Mouse (Mus musculus) kidney, embryonic 15.5 days (tissue): ENCODE measurements around the gene Ddx5. TPM values are rescaled to one million over a fixed set of nuclear protein-coding genes. Genes with fewer than 3 reads are reported as not detected.
A peak's percentile ranks its signal among the peaks of the same experiment; 100 is the strongest.

Source experiments
- ATAC-seq: fragments of 200-750 bp; cut with Nextera tagmentation; replicated peaks from 2 replicates; pipeline ENCODE4 v1.8.0; 2017; ENCODE audit warnings: moderate TSS enrichment; ENCODE audit not compliant: low FRiP score
- H3K27ac ChIP-seq: fragments of 300-500 bp; sonication (generic); 2 replicates; pipeline ENCODE4 v1.5.1; 2015; ENCODE audit warnings: mild to moderate bottlenecking, inconsistent platforms
- H3K27me3 ChIP-seq: fragments of 300-500 bp; sonication (generic); 2 replicates; pipeline ENCODE4 v1.6.1; 2015; ENCODE audit warnings: inconsistent platforms
- H3K36me3 ChIP-seq: fragments of 300-500 bp; sonication (generic); 2 replicates; pipeline ENCODE4 v1.6.1; 2015; ENCODE audit warnings: inconsistent platforms
- H3K4me1 ChIP-seq: fragments of 300-500 bp; sonication (generic); 2 replicates; pipeline ENCODE4 v1.6.1; 2015; ENCODE audit warnings: inconsistent platforms
- H3K4me2 ChIP-seq: fragments of 300-500 bp; sonication (generic); 2 replicates; pipeline ENCODE4 v1.6.1; 2015; ENCODE audit warnings: moderate library complexity, mild to moderate bottlenecking, inconsistent platforms
- H3K4me3 ChIP-seq: fragments of 300-500 bp; sonication (generic); replicated peaks from 2 replicates; pipeline ENCODE4 v1.5.1; 2015; ENCODE audit warnings: mild to moderate bottlenecking, inconsistent platforms
- H3K9ac ChIP-seq: fragments of 300-500 bp; sonication (generic); 2 replicates; pipeline ENCODE4 v1.6.1; 2015; ENCODE audit warnings: mild to moderate bottlenecking, inconsistent platforms
- H3K9me3 ChIP-seq: fragments of 300-500 bp; sonication (generic); replicated peaks from 2 replicates; pipeline ENCODE4 v1.6.1; 2016; ENCODE audit warnings: inconsistent platforms
- WGBS: fragments of 180-500 bp; shearing (Covaris S2); methylation state at CpG from one replicate; pipeline ENCODE4 v1.1.7; 2015; ENCODE audit warnings: mixed read lengths; 5-methylcytosine and 5-hydroxymethylcytosine counted together
- polyA plus RNA-seq: library from polyadenylated mRNA; unstranded; fragments of >200 nt; fragmentation: Nextera tagmentation; extraction: Ambion mirVana; gene quantifications from 2 replicates; pipeline ENCODE4 v1.2.1, GENCODE M21; 2015

Gene Ddx5
- polyA plus RNA-seq = 344 and 366 TPM in 2 replicates

GRCm38 (mm10) chr11:106788775-106789459, at the start of gene Ddx5, which contains the start of gene Cep95:
Gene Ddx5, minus strand, starts transcription at chr11:106789185.
Gene Cep95, plus strand, starts transcription at chr11:106789252.
- peak within 1 kb of the TSS; percentile 87 for H3K4me3 ChIP-seq
- peak within 1 kb of the TSS; percentile 78 for H3K4me2 ChIP-seq
- H3K36me3 ChIP-seq = peaks cover 49% of the 10 kb centered on the region
- no peaks in the 10 kb centered on the region for H3K27me3 ChIP-seq
- no peaks in the 10 kb centered on the region for H3K9me3 ChIP-seq
- peak within 1 kb of the TSS; percentile 97 for H3K9ac ChIP-seq
- peak within 1 kb of the TSS; percentile 100 for H3K27ac ChIP-seq
- under 1% methylated on average over 58 of the region's 58 CpGs for WGBS
- ATAC-seq = peak; percentile 93
- peaks cover 23% of the 10 kb centered on the region for H3K4me1 ChIP-seq

GRCm38 (mm10) chr11:106828079-106828478, 39.1 kb upstream of the Ddx5 start:
- Histone ChIP-seq H3K27ac (no peak overlapping the region), H3K27me3 (no peaks in the 10 kb centered on the region), H3K9me3 (no peaks in the 10 kb centered on the region), H3K9ac (no peak overlapping the region), H3K4me3 (no peak overlapping the region), H3K4me2 (no peak overlapping the region), H3K36me3 (peaks cover 80% of the 10 kb centered on the region), H3K4me1 (no peaks in the 10 kb centered on the region)
- ATAC-seq = no peak
- 91% methylated on average over 7 of the region's 7 CpGs for WGBS

- H3K4me2 ChIP-seq = no peak overlapping the region
- peaks cover 85% of the 10 kb centered on the region for H3K36me3 ChIP-seq
- H3K9ac ChIP-seq = no peak overlapping the region
- H3K4me3 ChIP-seq = no peak overlapping the region
- no peak overlapping the region for H3K27ac ChIP-seq
- 93% methylated on average over 10 of the region's 10 CpGs for WGBS
- H3K9me3 ChIP-seq = no peaks in the 10 kb centered on the region
- H3K4me1 ChIP-seq = 0 out of 2 replicates have a peak, but pooled peaks cover 3% of the 10 kb centered on the region
- no peak for ATAC-seq
- no peaks in the 10 kb centered on the region for H3K27me3 ChIP-seq
Measured at GRCm38 (mm10) chr11:106824403-106824802, 35.4 kb upstream of the Ddx5 start.

GRCm38 (mm10) chr11:106823741-106824140, 34.8 kb upstream of the Ddx5 start:
- Histone ChIP-seq H3K4me2 (no peak overlapping the region), H3K9me3 (no peaks in the 10 kb centered on the region), H3K27ac (no peak overlapping the region), H3K4me1 (0 out of 2 replicates have a peak, but pooled peaks cover 3% of the 10 kb centered on the region), H3K9ac (no peak overlapping the region), H3K36me3 (peaks cover 87% of the 10 kb centered on the region), H3K4me3 (no peak overlapping the region), H3K27me3 (no peaks in the 10 kb centered on the region)
- 93% methylated on average over 8 of the region's 8 CpGs for WGBS
- ATAC-seq = no peak

- H3K36me3 ChIP-seq = peaks cover 86% of the 10 kb centered on the region
- no peaks in the 10 kb centered on the region for H3K27me3 ChIP-seq
- H3K9ac ChIP-seq = no peak overlapping the region
- H3K27ac ChIP-seq = no peak overlapping the region
- H3K9me3 ChIP-seq = no peaks in the 10 kb centered on the region
- 0 out of 2 replicates have a peak, but pooled peaks cover 6% of the 10 kb centered on the region for H3K4me1 ChIP-seq
- WGBS = 89% methylated on average over 5 of the region's 5 CpGs
- no peak overlapping the region for H3K4me3 ChIP-seq
- no peak for ATAC-seq
- H3K4me2 ChIP-seq = no peak overlapping the region
Measured at GRCm38 (mm10) chr11:106822911-106823310, 33.9 kb upstream of the Ddx5 start.

GRCm38 (mm10) chr11:106822491-106822890, 33.5 kb upstream of the Ddx5 start:
- H3K36me3 ChIP-seq = peaks cover 86% of the 10 kb centered on the region
- 93% methylated on average over 8 of the region's 8 CpGs for WGBS

GRCm38 (mm10) chr11:106821397-106821796, 32.4 kb upstream of the Ddx5 start:
- Histone ChIP-seq H3K4me3 (no peak overlapping the region), H3K9me3 (no peaks in the 10 kb centered on the region), H3K27ac (peak overlapping the region; percentile 48; the same call in 1 of the 2 replicates), H3K36me3 (peaks cover 87% of the 10 kb centered on the region), H3K9ac (no peak overlapping the region), H3K27me3 (no peaks in the 10 kb centered on the region), H3K4me2 (no peak overlapping the region), H3K4me1 (0 out of 2 replicates have a peak, but pooled peaks cover 6% of the 10 kb centered on the region)
- no peak for ATAC-seq
- WGBS = 78% methylated on average over 6 of the region's 6 CpGs

More at GRCm38 (mm10) chr11:106822491-106822890, 33.5 kb upstream of the Ddx5 start:
- H3K27me3 ChIP-seq = no peaks in the 10 kb centered on the region
- H3K27ac ChIP-seq = no peak overlapping the region
- no peaks in the 10 kb centered on the region for H3K9me3 ChIP-seq
- ATAC-seq = no peak
- H3K9ac ChIP-seq = no peak overlapping the region
- no peak overlapping the region for H3K4me2 ChIP-seq
- H3K4me3 ChIP-seq = no peak overlapping the region
- 0 out of 2 replicates have a peak, but pooled peaks cover 6% of the 10 kb centered on the region for H3K4me1 ChIP-seq

GRCm38 (mm10) chr11:106820972-106821371, 32.0 kb upstream of the Ddx5 start:
- H3K27ac ChIP-seq = peak overlapping the region; percentile 48; the same call in 1 of the 2 replicates
- no peak overlapping the region for H3K4me2 ChIP-seq
- H3K4me1 ChIP-seq = 0 out of 2 replicates have a peak, but pooled peaks cover 6% of the 10 kb centered on the region
- 45% methylated on average over 4 of the region's 4 CpGs for WGBS
- ATAC-seq = no peak
- H3K27me3 ChIP-seq = no peaks in the 10 kb centered on the region
- H3K36me3 ChIP-seq = peaks cover 86% of the 10 kb centered on the region
- H3K9ac ChIP-seq = no peak overlapping the region
- no peak overlapping the region for H3K4me3 ChIP-seq
- no peaks in the 10 kb centered on the region for H3K9me3 ChIP-seq

- Histone ChIP-seq H3K9ac (no peak overlapping the region), H3K4me1 (0 out of 2 replicates have a peak, but pooled peaks cover 6% of the 10 kb centered on the region), H3K36me3 (peaks cover 88% of the 10 kb centered on the region), H3K27me3 (no peaks in the 10 kb centered on the region), H3K4me2 (no peak overlapping the region), H3K4me3 (no peak overlapping the region), H3K27ac (no peak overlapping the region), H3K9me3 (no peaks in the 10 kb centered on the region)
- no peak for ATAC-seq
- WGBS = 68% methylated on average over 6 of the region's 6 CpGs
Measured at GRCm38 (mm10) chr11:106820252-106820651, 31.3 kb upstream of the Ddx5 start.

GRCm38 (mm10) chr11:106819595-106819994, 30.6 kb upstream of the Ddx5 start:
- Histone ChIP-seq H3K27me3 (no peaks in the 10 kb centered on the region), H3K27ac (no peak overlapping the region), H3K4me1 (0 out of 2 replicates have a peak, but pooled peaks cover 10% of the 10 kb centered on the region), H3K9ac (no peak overlapping the region), H3K9me3 (no peaks in the 10 kb centered on the region), H3K36me3 (peaks cover 90% of the 10 kb centered on the region), H3K4me2 (no peak overlapping the region), H3K4me3 (no peak overlapping the region)
- 86% methylated on average over 9 of the region's 9 CpGs for WGBS
- ATAC-seq = no peak

- WGBS = 46% methylated on average over 9 of the region's 9 CpGs
- H3K4me3 ChIP-seq = no peak overlapping the region
- H3K9me3 ChIP-seq = no peaks in the 10 kb centered on the region
- no peak overlapping the region for H3K9ac ChIP-seq
- ATAC-seq = no peak
- H3K36me3 ChIP-seq = peaks cover 92% of the 10 kb centered on the region
- H3K27me3 ChIP-seq = no peaks in the 10 kb centered on the region
- no peak overlapping the region for H3K4me2 ChIP-seq
- peak overlapping the region; percentile 25; the same call in 1 of the 2 replicates for H3K27ac ChIP-seq
- 0 out of 2 replicates have a peak, but pooled peaks cover 10% of the 10 kb centered on the region for H3K4me1 ChIP-seq
Measured at GRCm38 (mm10) chr11:106818341-106818740, 29.4 kb upstream of the Ddx5 start.

GRCm38 (mm10) chr11:106817808-106818207, 28.8 kb upstream of the Ddx5 start:
- ATAC-seq = no peak
- Histone ChIP-seq H3K27ac (no peak overlapping the region), H3K9me3 (no peaks in the 10 kb centered on the region), H3K4me2 (no peak overlapping the region), H3K4me1 (0 out of 2 replicates have a peak, but pooled peaks cover 10% of the 10 kb centered on the region), H3K4me3 (no peak overlapping the region), H3K9ac (no peak overlapping the region), H3K27me3 (no peaks in the 10 kb centered on the region), H3K36me3 (peaks cover 92% of the 10 kb centered on the region)
- 89% methylated on average over 6 of the region's 6 CpGs for WGBS
